Mouse (Mus musculus) ES-Bruce4 (cell line): Measurements from ENCODE around the gene Bend4.

Experiments used
- CTCF ChIP-seq: IDR thresholded peaks from one replicate; pipeline ENCODE4 v1.8.1; 2011; ENCODE audit warnings: low read depth, low read length
- POLR2A ChIP-seq: IDR thresholded peaks from one replicate; pipeline ENCODE4 v1.8.1; 2011; ENCODE audit warnings: low read length; ENCODE audit not compliant: insufficient read depth

- TF ChIP-seq POLR2A (no peak), CTCF (no peak)
These were observed 23.2 kb downstream of the Bend4 start for GRCm38 (mm10) chr5:67404919-67405318.
